Mouse (Mus musculus) kidney, postnatal 25 days (tissue): ENCODE measurements around the gene Tmem63c.

Source experiments
- DNase-seq, 2 experiments: peaks; one replicate each; pipeline ENCODE4 v3.0.0; 2021; ENCODE audit warnings: mixed read lengths in 2 of 2

Gene Tmem63c

GRCm38 (mm10) chr12:87137439-87138341 lies 116.5 kb downstream of the Tmem63c start:
- no peak for DNase-seq

- DNase-seq = no peak
Observed at GRCm38 (mm10) chr12:87138342-87138701, 117.2 kb downstream of the Tmem63c start.

- DNase-seq = no peak
Observed at GRCm38 (mm10) chr12:87138768-87139167, 117.6 kb downstream of the Tmem63c start.
